Comparison of ENCODE assay signal across 24 mouse cellular contexts in genomic region chr2:170534116-170534802, GRCm38 (mm10). TPM values are rescaled to one million over a fixed set of nuclear protein-coding genes. Genes with fewer than 3 reads are reported as not detected.
A peak's percentile ranks its signal among the peaks of the same experiment; 100 is the strongest.
DNase-seq lines count a peak whose midpoint lies in the region; ATAC-seq and TF ChIP-seq lines count a peak whose summit lies in the region.
"Had no signal": no experiment of that assay in that cellular context is flagged by ENCODE, and none has a peak within 500 bp of the region (broad histone marks: within the 10 kb centered on the region; RNA-seq: fewer than 3 reads in every experiment).

No protein-coding gene starts in this region.

- TF ChIP-seq CTCF in brain, embryonic 14.5 days (IDR thresholded peaks at IDR 0.05; ENCODE audit: borderline replicate concordance, extremely low read depth, insufficient read depth, insufficient read length) = no peak

- no peaks in the 10 kb centered on the region for H3K27me3 ChIP-seq in forebrain, embryonic 13.5 days
- H3K27me3 ChIP-seq in forebrain, embryonic 10.5 days (ENCODE audit: poor library complexity, severe bottlenecking) = no peaks in the 10 kb centered on the region
- H3K27me3 ChIP-seq in forebrain, embryonic 15.5 days = no peaks in the 10 kb centered on the region
- H3K27me3 ChIP-seq: CH12.LX; heart, embryonic 15.5 days; intestine, embryonic 15.5 days had no signal

- H3K9ac ChIP-seq in forebrain, embryonic 13.5 days = no peak overlapping the region
- H3K9ac ChIP-seq in forebrain, embryonic 15.5 days (replicated peaks) = no peak overlapping the region
- H3K9ac ChIP-seq: heart, embryonic 15.5 days; hindbrain, embryonic 14.5 days; intestine, embryonic 15.5 days had no signal

- peaks cover 6% of the 10 kb centered on the region for H3K4me1 ChIP-seq in forebrain, embryonic 13.5 days
- H3K4me1 ChIP-seq in forebrain, embryonic 10.5 days = peaks cover 4% of the 10 kb centered on the region; the same call in 1 of the 2 replicates
- peaks cover 11% of the 10 kb centered on the region for H3K4me1 ChIP-seq in forebrain, embryonic 15.5 days
- H3K4me1 ChIP-seq: heart, embryonic 15.5 days; hindbrain, embryonic 10.5 days; intestine, embryonic 15.5 days had no signal

- H3K9me3 ChIP-seq in forebrain, embryonic 13.5 days (replicated peaks) = no peaks in the 10 kb centered on the region
- no peaks in the 10 kb centered on the region for H3K9me3 ChIP-seq in forebrain, embryonic 10.5 days
- H3K9me3 ChIP-seq in forebrain, embryonic 15.5 days = no peaks in the 10 kb centered on the region
- H3K9me3 ChIP-seq: heart, embryonic 15.5 days; hindbrain, embryonic 10.5 days; intestine, embryonic 15.5 days had no signal

- no peak overlapping the region for H3K27ac ChIP-seq in forebrain, embryonic 13.5 days
- no peak overlapping the region for H3K27ac ChIP-seq in forebrain, embryonic 10.5 days
- peak overlapping the region; percentile 63 for H3K27ac ChIP-seq in forebrain, embryonic 15.5 days (replicated peaks)
- H3K27ac ChIP-seq: heart, adult 2 months; heart, embryonic 15.5 days; hindbrain, embryonic 10.5 days; hindbrain, embryonic 14.5 days; intestine, embryonic 15.5 days had no signal

- intact Hi-C loops in heart, postnatal 25 days (cut with DNase I) = no loop called here

- TF ChIP-seq POLR2A in brain, embryonic 14.5 days (IDR thresholded peaks at IDR 0.05; ENCODE audit: borderline replicate concordance, extremely low read depth, insufficient read depth, insufficient read length, poor library complexity, severe bottlenecking) = no peak

- peak; percentile 86 for ATAC-seq in forebrain, embryonic 13.5 days
- ATAC-seq in forebrain, embryonic 15.5 days (replicated peaks) = peak; percentile 82
- ATAC-seq: intestine, embryonic 15.5 days had no signal

- no peak overlapping the region for H3K4me2 ChIP-seq in forebrain, embryonic 13.5 days
- H3K4me2 ChIP-seq in forebrain, embryonic 15.5 days (replicated peaks) = no peak overlapping the region
- H3K4me2 ChIP-seq: heart, embryonic 11.5 days; heart, embryonic 15.5 days; hindbrain, embryonic 14.5 days; intestine, embryonic 15.5 days had no signal

- H3K4me3 ChIP-seq in forebrain, embryonic 13.5 days = no peak overlapping the region
- H3K4me3 ChIP-seq in forebrain, embryonic 10.5 days = no peak overlapping the region
- no peak overlapping the region for H3K4me3 ChIP-seq in forebrain, embryonic 15.5 days
- H3K4me3 ChIP-seq: heart, adult 2 months; heart, embryonic 15.5 days; hindbrain, embryonic 10.5 days; intestine, embryonic 15.5 days had no signal

- no peaks in the 10 kb centered on the region for H3K36me3 ChIP-seq in forebrain, embryonic 13.5 days (ENCODE audit: poor library complexity, severe bottlenecking)
- no peaks in the 10 kb centered on the region for H3K36me3 ChIP-seq in forebrain, embryonic 10.5 days (replicated peaks)
- no peaks in the 10 kb centered on the region for H3K36me3 ChIP-seq in forebrain, embryonic 15.5 days
- H3K36me3 ChIP-seq: heart, embryonic 15.5 days; hindbrain, embryonic 10.5 days; intestine, embryonic 15.5 days had no signal

- 33% methylated on average over 8 of the region's 12 CpGs for WGBS in forebrain, embryonic 13.5 days
- 62% methylated on average over 12 of the region's 12 CpGs for WGBS in forebrain, embryonic 10.5 days
- 33% methylated on average over 10 of the region's 12 CpGs for WGBS in forebrain, embryonic 15.5 days

- no peak for DNase-seq in forebrain, embryonic 10.5 days (ENCODE audit: extremely low spot score, low spot score)
- DNase-seq in Muller cell, postnatal 12 days (ENCODE audit: inconsistent ontology term) = peak; percentile 16
- DNase-seq in brain, embryonic 14.5 days (ENCODE audit: low read depth) = peak; percentile 80
- no peak for DNase-seq in kidney, postnatal 10 days
- no peak for DNase-seq in heart, postnatal 25 days (ENCODE audit: low spot score)
- DNase-seq: adrenal gland, adult 2 months; adrenal gland, postnatal 36 days; cerebellum, adult 11-12 months; cerebellum, adult 9-10 months; cerebellum, postnatal 25 days; gastrocnemius, postnatal 14 days; heart, adult 2 months; heart, postnatal 14 days; kidney, adult 18-20 months had no signal

RNA-seq across cellular contexts. Expression of gene Cyp24a1, which starts 37.3 kb away (rescaled TPM):
- polyA plus RNA-seq in forebrain, embryonic 13.5 days (2015; fragmentation: Nextera tagmentation; extraction: Ambion mirVana) = 0.13 TPM in 1 of 2 replicates, not detected in the other
- polyA plus RNA-seq in forebrain, embryonic 10.5 days (2016; fragmentation: Nextera tagmentation; extraction: Ambion mirVana) = 0.05 TPM in 1 of 2 replicates, not detected in the other
- polyA plus RNA-seq in brain, embryonic 14.5 days (2012; rRNA removed) = 0.16 TPM in 2 replicates
- polyA plus RNA-seq in forebrain, embryonic 15.5 days (2015; fragmentation: Nextera tagmentation; extraction: Ambion mirVana) = 0.05 and 0.10 TPM in 2 replicates
- total RNA-seq in heart, postnatal 25 days (2021) = not detected
- total RNA-seq: adrenal gland, adult 2 months; adrenal gland, postnatal 36 days; CH12.LX; gastrocnemius, adult 18-20 months; gastrocnemius, postnatal 14 days; heart, adult 2 months; heart, postnatal 14 days had no signal
- polyA plus RNA-seq: gonadal fat pad, adult 2 months; heart, adult 2 months; heart, embryonic 11.5 days; heart, embryonic 15.5 days; intestine, embryonic 15.5 days had no signal

RNA-seq across cellular contexts. Expression of gene Pfdn4, which starts 38.0 kb away (rescaled TPM):
- 134 and 166 TPM in 2 replicates for polyA plus RNA-seq in forebrain, embryonic 13.5 days (2015; fragmentation: Nextera tagmentation; extraction: Ambion mirVana)
- polyA plus RNA-seq in forebrain, embryonic 10.5 days (2016; fragmentation: Nextera tagmentation; extraction: Ambion mirVana) = 94.0 and 98.9 TPM in 2 replicates
- 55.5 and 55.6 TPM in 2 replicates for polyA plus RNA-seq in brain, embryonic 14.5 days (2012; rRNA removed)
- 124 and 126 TPM in 2 replicates for polyA plus RNA-seq in forebrain, embryonic 15.5 days (2015; fragmentation: Nextera tagmentation; extraction: Ambion mirVana)
- 10 to 100 TPM; 11.1 to 12.2 TPM for total RNA-seq in heart, postnatal 25 days (2021)

Comparison
In these comparisons a context has a peak if more than half of its experiments do, and no peak if none do; other contexts are left out.
1. DNase-seq: peak in Muller cell, postnatal 12 days (single experiment) and brain, embryonic 14.5 days (single experiment); none in forebrain, embryonic 10.5 days (single experiment), kidney, postnatal 10 days (single experiment) and heart, postnatal 25 days (single experiment).